9 mouse cellular contexts compared by ENCODE assay signal in the genomic region with DNA sequence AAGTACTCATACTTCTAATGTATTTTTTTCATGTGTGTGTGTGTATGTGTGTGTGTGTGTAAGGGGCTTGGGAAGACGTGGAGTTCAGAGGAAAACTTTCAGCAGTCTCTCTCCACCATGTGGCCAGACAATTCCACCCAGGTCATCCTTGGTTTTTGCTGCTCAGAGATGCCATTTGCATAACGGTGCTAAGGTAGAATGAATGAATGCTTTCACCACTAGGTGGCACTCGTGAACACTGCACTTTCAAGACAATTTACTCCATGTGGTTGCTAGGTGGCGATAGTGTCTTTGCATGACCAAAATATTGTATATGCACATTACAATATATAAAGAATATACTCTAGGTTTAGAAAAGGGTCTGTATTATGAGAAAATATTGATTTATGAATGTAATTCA. TPM values are rescaled to one million over a fixed set of nuclear protein-coding genes. Genes with fewer than 3 reads are reported as not detected.
DNase-seq lines count a peak whose midpoint lies in the region; ATAC-seq and TF ChIP-seq lines count a peak whose summit lies in the region.
"Had no signal": no experiment of that assay in that cellular context is flagged by ENCODE, and none has a peak within 500 bp of the region (broad histone marks: within the 10 kb centered on the region; RNA-seq: fewer than 3 reads in every experiment).

No protein-coding gene starts in this region.

- no peak for TF ChIP-seq POLR2A in cerebellum, adult 2 months (IDR thresholded peaks at IDR 0.05; ENCODE audit: borderline replicate concordance, insufficient read depth, low read length)

- ATAC-seq in forebrain, postnatal 0 days = peak; percentile 85
- peak; percentile 47 for ATAC-seq in intestine, postnatal 0 days
- ATAC-seq in midbrain, embryonic 15.5 days (replicated peaks) = peak; percentile 86

- no peak overlapping the region for H3K4me3 ChIP-seq in cerebellum, adult 2 months (replicated peaks; ENCODE audit: insufficient read depth, low read depth, low read length)
- H3K4me3 ChIP-seq in forebrain, postnatal 0 days (ENCODE audit: low read depth, low read length) = no peak overlapping the region
- H3K4me3 ChIP-seq in intestine, postnatal 0 days (ENCODE audit: low read depth, low read length) = no peak overlapping the region
- no peak overlapping the region for H3K4me3 ChIP-seq in limb, embryonic 10.5 days
- no peak overlapping the region for H3K4me3 ChIP-seq in midbrain, embryonic 15.5 days
- H3K4me3 ChIP-seq: erythroblast, embryonic 14.5 days had no signal

- peak; percentile 72; the same call in 1 of the 2 replicates for TF ChIP-seq CTCF in cerebellum, adult 2 months (IDR thresholded peaks at IDR 0.05; ENCODE audit: borderline replicate concordance, insufficient read depth, low read depth, low read length)
- peak; percentile 99 for TF ChIP-seq CTCF in forebrain, postnatal 0 days (IDR thresholded peaks at IDR 0.05; ENCODE audit: low read depth)
- peak; percentile 99 for TF ChIP-seq CTCF in intestine, postnatal 0 days (IDR thresholded peaks at IDR 0.05; ENCODE audit: low read depth)

- H3K27ac ChIP-seq in cerebellum, adult 2 months (ENCODE audit: insufficient read depth, low read length) = no peak overlapping the region
- no peak overlapping the region for H3K27ac ChIP-seq in forebrain, postnatal 0 days (ENCODE audit: low read depth, low read length)
- no peak overlapping the region for H3K27ac ChIP-seq in intestine, postnatal 0 days (ENCODE audit: low read depth, low read length)
- H3K27ac ChIP-seq in limb, embryonic 10.5 days = no peak overlapping the region
- no peak overlapping the region for H3K27ac ChIP-seq in midbrain, embryonic 15.5 days

- H3K4me2 ChIP-seq in forebrain, postnatal 0 days (ENCODE audit: low read depth) = no peak overlapping the region
- H3K4me2 ChIP-seq in intestine, postnatal 0 days (replicated peaks; ENCODE audit: low read depth) = no peak overlapping the region
- no peak overlapping the region for H3K4me2 ChIP-seq in midbrain, embryonic 15.5 days

- H3K9me3 ChIP-seq in forebrain, postnatal 0 days (ENCODE audit: low read length) = no peaks in the 10 kb centered on the region
- H3K9me3 ChIP-seq in intestine, postnatal 0 days (ENCODE audit: control insufficient read depth) = no peaks in the 10 kb centered on the region
- H3K9me3 ChIP-seq in limb, embryonic 10.5 days (replicated peaks) = no peaks in the 10 kb centered on the region
- H3K9me3 ChIP-seq in midbrain, embryonic 15.5 days = no peaks in the 10 kb centered on the region

- no peaks in the 10 kb centered on the region for H3K27me3 ChIP-seq in cerebellum, adult 2 months (ENCODE audit: control insufficient read depth, insufficient read depth, low read length)
- H3K27me3 ChIP-seq in forebrain, postnatal 0 days (ENCODE audit: insufficient read depth, low read length) = no peaks in the 10 kb centered on the region
- H3K27me3 ChIP-seq in intestine, postnatal 0 days (replicated peaks; ENCODE audit: control insufficient read depth, insufficient read depth, low read length) = no peaks in the 10 kb centered on the region
- H3K27me3 ChIP-seq in limb, embryonic 10.5 days (ENCODE audit: low read depth, poor library complexity, severe bottlenecking) = no peaks in the 10 kb centered on the region
- no peaks in the 10 kb centered on the region for H3K27me3 ChIP-seq in midbrain, embryonic 15.5 days (replicated peaks)

- no peaks in the 10 kb centered on the region for H3K4me1 ChIP-seq in cerebellum, adult 2 months (ENCODE audit: control insufficient read depth, insufficient read depth, low read length)
- H3K4me1 ChIP-seq in forebrain, postnatal 0 days (ENCODE audit: insufficient read depth) = no peaks in the 10 kb centered on the region
- no peaks in the 10 kb centered on the region for H3K4me1 ChIP-seq in intestine, postnatal 0 days (replicated peaks; ENCODE audit: control insufficient read depth, insufficient read depth, low read length)
- H3K4me1 ChIP-seq in limb, embryonic 10.5 days = no peaks in the 10 kb centered on the region
- no peaks in the 10 kb centered on the region for H3K4me1 ChIP-seq in midbrain, embryonic 15.5 days

- peak; percentile 47 for DNase-seq in urinary bladder, postnatal 25 days (ENCODE audit: low spot score)
- no peak for DNase-seq in urinary bladder, adult 2 months (ENCODE audit: low spot score)
- peak; percentile 39 to 66 for DNase-seq in cerebellum, adult 2 months
- peak; percentile 90 for DNase-seq in forebrain, postnatal 0 days
- DNase-seq in limb, embryonic 10.5 days (ENCODE audit: low spot score) = peak; percentile 54
- peak; percentile 63 to 79 for DNase-seq in spleen, postnatal 4 days (ENCODE audit: low spot score in 2 of 2)

- WGBS in cerebellum, adult 2 months = 11% methylated on average over 4 of the region's 4 CpGs
- 15% methylated on average over 4 of the region's 4 CpGs for WGBS in forebrain, postnatal 0 days
- WGBS in intestine, postnatal 0 days = 24% methylated on average over 4 of the region's 4 CpGs
- 27% methylated on average over 4 of the region's 4 CpGs for WGBS in limb, embryonic 10.5 days
- 18% methylated on average over 4 of the region's 4 CpGs for WGBS in midbrain, embryonic 15.5 days

- no peak overlapping the region for H3K9ac ChIP-seq in forebrain, postnatal 0 days
- H3K9ac ChIP-seq in intestine, postnatal 0 days (ENCODE audit: low read depth, low read length) = no peak overlapping the region
- H3K9ac ChIP-seq in midbrain, embryonic 15.5 days = no peak overlapping the region

- H3K36me3 ChIP-seq in forebrain, postnatal 0 days (ENCODE audit: insufficient read depth) = peaks cover 12% of the 10 kb centered on the region
- H3K36me3 ChIP-seq in intestine, postnatal 0 days (ENCODE audit: control insufficient read depth, insufficient read depth) = peaks cover 7% of the 10 kb centered on the region; the same call in 1 of the 2 replicates
- peaks cover 15% of the 10 kb centered on the region for H3K36me3 ChIP-seq in limb, embryonic 10.5 days
- peaks cover 11% of the 10 kb centered on the region; the same call in 1 of the 2 replicates for H3K36me3 ChIP-seq in midbrain, embryonic 15.5 days (replicated peaks)

RNA-seq across cellular contexts. Expression of a gene that starts 32.7 kb away (rescaled TPM):
- 66.1 and 68.9 TPM in 2 replicates for polyA plus RNA-seq in urinary bladder, adult 2 months (2012; rRNA removed)
- polyA plus RNA-seq in cerebellum, adult 2 months (2012; rRNA removed) = 65.2 and 78.4 TPM in 2 replicates
- 146 and 155 TPM in 2 replicates for total RNA-seq in forebrain, postnatal 0 days (2014; rRNA removed)
- polyA plus RNA-seq in forebrain, postnatal 0 days (2015; fragmentation: Nextera tagmentation; extraction: Ambion mirVana) = 176 and 195 TPM in 2 replicates
- polyA plus RNA-seq in intestine, postnatal 0 days (2015; fragmentation: Nextera tagmentation; extraction: Ambion mirVana) = 92.5 TPM in 2 replicates
- 141 and 150 TPM in 2 replicates for polyA plus RNA-seq in limb, embryonic 10.5 days (2016; fragmentation: Nextera tagmentation; extraction: Ambion mirVana)
- 101 and 113 TPM in 2 replicates for polyA plus RNA-seq in midbrain, embryonic 15.5 days (2015; fragmentation: Nextera tagmentation; extraction: Ambion mirVana)

RNA-seq across cellular contexts. Expression of a gene that starts 35.7 kb away (rescaled TPM):
- 13.2 and 16.1 TPM in 2 replicates for polyA plus RNA-seq in urinary bladder, adult 2 months (2012; rRNA removed)
- 9.0 and 10.5 TPM in 2 replicates for polyA plus RNA-seq in cerebellum, adult 2 months (2012; rRNA removed)
- 13.3 and 19.5 TPM in 2 replicates for total RNA-seq in forebrain, postnatal 0 days (2014; rRNA removed)
- 7.4 and 11.6 TPM in 2 replicates for polyA plus RNA-seq in forebrain, postnatal 0 days (2015; fragmentation: Nextera tagmentation; extraction: Ambion mirVana)
- polyA plus RNA-seq in intestine, postnatal 0 days (2015; fragmentation: Nextera tagmentation; extraction: Ambion mirVana) = 10.6 and 11.4 TPM in 2 replicates
- 18.5 and 23.6 TPM in 2 replicates for polyA plus RNA-seq in limb, embryonic 10.5 days (2016; fragmentation: Nextera tagmentation; extraction: Ambion mirVana)
- 19.2 and 22.4 TPM in 2 replicates for polyA plus RNA-seq in midbrain, embryonic 15.5 days (2015; fragmentation: Nextera tagmentation; extraction: Ambion mirVana)

RNA-seq across cellular contexts. Expression of a gene that starts 50.6 kb away (rescaled TPM):
- polyA plus RNA-seq in urinary bladder, adult 2 months (2012; rRNA removed) = 0.07 TPM in 1 of 2 replicates, not detected in the other
- not detected in 2 replicates for polyA plus RNA-seq in cerebellum, adult 2 months (2012; rRNA removed)
- 0.76 TPM in 1 of 2 replicates, not detected in the other for total RNA-seq in forebrain, postnatal 0 days (2014; rRNA removed)
- polyA plus RNA-seq in forebrain, postnatal 0 days (2015; fragmentation: Nextera tagmentation; extraction: Ambion mirVana) = 0.39 TPM in 1 of 2 replicates, not detected in the other
- polyA plus RNA-seq in intestine, postnatal 0 days (2015; fragmentation: Nextera tagmentation; extraction: Ambion mirVana) = not detected in 2 replicates
- not detected in 2 replicates for polyA plus RNA-seq in limb, embryonic 10.5 days (2016; fragmentation: Nextera tagmentation; extraction: Ambion mirVana)
- polyA plus RNA-seq in midbrain, embryonic 15.5 days (2015; fragmentation: Nextera tagmentation; extraction: Ambion mirVana) = not detected in 2 replicates
- polyA plus RNA-seq: erythroblast, embryonic 14.5 days had no signal

RNA-seq across cellular contexts. Expression of a gene that starts 57.3 kb away (rescaled TPM):
- 0.03 TPM in 1 of 2 replicates, not detected in the other for polyA plus RNA-seq in urinary bladder, adult 2 months (2012; rRNA removed)
- not detected in 2 replicates for polyA plus RNA-seq in cerebellum, adult 2 months (2012; rRNA removed)
- not detected in 2 replicates for total RNA-seq in forebrain, postnatal 0 days (2014; rRNA removed)
- 0.04 TPM in 1 of 2 replicates, not detected in the other for polyA plus RNA-seq in forebrain, postnatal 0 days (2015; fragmentation: Nextera tagmentation; extraction: Ambion mirVana)
- not detected in 2 replicates for polyA plus RNA-seq in intestine, postnatal 0 days (2015; fragmentation: Nextera tagmentation; extraction: Ambion mirVana)
- polyA plus RNA-seq in limb, embryonic 10.5 days (2016; fragmentation: Nextera tagmentation; extraction: Ambion mirVana) = not detected in 2 replicates
- polyA plus RNA-seq in midbrain, embryonic 15.5 days (2015; fragmentation: Nextera tagmentation; extraction: Ambion mirVana) = not detected in 2 replicates
- polyA plus RNA-seq: erythroblast, embryonic 14.5 days had no signal
